Mouse (Mus musculus): ENCODE results near the gene Inpp4a. TPM values are rescaled to one million over a fixed set of nuclear protein-coding genes. Genes with fewer than 3 reads are reported as not detected.

Inpp4a gene
- polyA plus RNA-seq, 1 experiment, result 24.7 TPM

GRCm38 (mm10) chr1:37298904-37299303 lies 761 bp upstream of the Inpp4a start:
- Histone ChIP-seq H3K4me3 (replicated peaks; ENCODE audit: extremely low read depth, low read depth, low read length) (no peak overlapping the region), H3K4me1 (ENCODE audit: control insufficient read depth, insufficient read depth, low read length) (peaks cover 3% of the 10 kb centered on the region; the same call in 1 of the 2 replicates)
- DNase-seq, result no peak
- TF ChIP-seq POLR2A (IDR thresholded peaks at IDR 0.05; ENCODE audit: borderline replicate concordance, extremely low read depth, low read depth, low read length) (no peak), CTCF (IDR thresholded peaks at IDR 0.05; ENCODE audit: insufficient read depth, low read length) (no peak)
- 68% methylated on average over 2 of the region's 2 CpGs for WGBS

GRCm38 (mm10) chr1:37300650-37301049 lies 985 bp downstream of the Inpp4a start:
- peaks cover 3% of the 10 kb centered on the region; the same call in 1 of the 2 replicates for H3K4me1 ChIP-seq (ENCODE audit: control insufficient read depth, insufficient read depth, low read length)
- no peak for TF ChIP-seq POLR2A (IDR thresholded peaks at IDR 0.05; ENCODE audit: borderline replicate concordance, extremely low read depth, low read depth, low read length)
- no peak for TF ChIP-seq CTCF (IDR thresholded peaks at IDR 0.05; ENCODE audit: insufficient read depth, low read length)
- DNase-seq, result peak; percentile 40
- H3K4me3 ChIP-seq (replicated peaks; ENCODE audit: extremely low read depth, low read depth, low read length), result peak overlapping the region; percentile 83
- 25% methylated on average over 5 of the region's 5 CpGs for WGBS

GRCm38 (mm10) chr1:37302801-37303200 lies 3.1 kb downstream of the Inpp4a start:
- H3K4me1 ChIP-seq (ENCODE audit: control insufficient read depth, insufficient read depth, low read length), result peaks cover 6% of the 10 kb centered on the region
- no peak overlapping the region for H3K4me3 ChIP-seq (replicated peaks; ENCODE audit: extremely low read depth, low read depth, low read length)
- DNase-seq, result no peak
- TF ChIP-seq CTCF (IDR thresholded peaks at IDR 0.05; ENCODE audit: insufficient read depth, low read length) (no peak), POLR2A (IDR thresholded peaks at IDR 0.05; ENCODE audit: borderline replicate concordance, extremely low read depth, low read depth, low read length) (no peak)
- 75% methylated on average over 3 of the region's 3 CpGs for WGBS

GRCm38 (mm10) chr1:37305691-37306287 lies 6.1 kb downstream of the Inpp4a start:
- no peak for DNase-seq
- Histone ChIP-seq H3K4me3 (replicated peaks; ENCODE audit: extremely low read depth, low read depth, low read length) (no peak overlapping the region), H3K4me1 (ENCODE audit: control insufficient read depth, insufficient read depth, low read length) (peaks cover 14% of the 10 kb centered on the region)
- 73% methylated on average over 9 of the region's 9 CpGs for WGBS
- TF ChIP-seq POLR2A (IDR thresholded peaks at IDR 0.05; ENCODE audit: borderline replicate concordance, extremely low read depth, low read depth, low read length) (no peak), CTCF (IDR thresholded peaks at IDR 0.05; ENCODE audit: insufficient read depth, low read length) (no peak)

- TF ChIP-seq POLR2A (IDR thresholded peaks at IDR 0.05; ENCODE audit: borderline replicate concordance, extremely low read depth, low read depth, low read length) (no peak), CTCF (IDR thresholded peaks at IDR 0.05; ENCODE audit: insufficient read depth, low read length) (no peak)
- peaks cover 16% of the 10 kb centered on the region for H3K4me1 ChIP-seq (ENCODE audit: control insufficient read depth, insufficient read depth, low read length)
- H3K4me3 ChIP-seq (replicated peaks; ENCODE audit: extremely low read depth, low read depth, low read length), result no peak overlapping the region
- 67% methylated on average over 2 of the region's 2 CpGs for WGBS
- DNase-seq, result no peak
Measured at GRCm38 (mm10) chr1:37307586-37307985, 7.9 kb downstream of the Inpp4a start.

DNA sequence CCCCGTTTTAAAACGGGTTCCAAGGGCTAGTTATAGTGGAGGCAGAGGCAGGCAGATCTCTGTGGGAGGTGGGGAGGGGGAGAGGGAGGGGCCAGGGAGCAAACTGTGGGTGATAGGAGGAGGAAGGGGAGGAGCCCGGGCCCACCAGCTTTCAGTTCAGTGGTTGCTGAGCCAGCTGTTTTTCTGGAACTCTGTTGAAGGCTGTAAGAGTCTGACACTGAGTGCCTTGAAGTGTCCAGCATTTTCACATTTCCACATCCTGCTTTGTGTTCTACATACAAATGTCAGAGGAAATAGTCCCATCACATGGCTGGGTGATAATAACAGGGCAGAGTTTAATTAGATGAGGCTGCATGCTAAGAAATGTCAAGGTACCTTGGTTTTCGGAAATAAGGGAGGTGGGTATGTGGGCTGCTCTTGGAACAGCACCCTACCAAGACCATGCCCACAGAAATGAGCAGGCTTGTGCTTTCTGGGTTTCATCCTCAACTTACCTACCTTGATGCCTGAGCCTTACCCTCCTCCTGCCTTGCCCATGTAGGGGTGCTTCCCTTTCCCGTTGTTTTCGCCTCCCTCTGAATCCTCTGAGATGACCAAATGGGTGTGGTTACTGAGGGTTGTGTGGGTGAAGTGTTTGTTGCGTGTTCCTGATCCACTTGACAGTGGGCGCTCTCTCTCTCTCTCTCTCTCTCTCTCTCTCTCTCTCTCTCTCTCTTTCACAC lies 8.5 kb downstream of the Inpp4a start:
- TF ChIP-seq CTCF (IDR thresholded peaks at IDR 0.05; ENCODE audit: insufficient read depth, low read length) (no peak), POLR2A (IDR thresholded peaks at IDR 0.05; ENCODE audit: borderline replicate concordance, extremely low read depth, low read depth, low read length) (no peak)
- Histone ChIP-seq H3K4me3 (replicated peaks; ENCODE audit: extremely low read depth, low read depth, low read length) (no peak overlapping the region), H3K4me1 (ENCODE audit: control insufficient read depth, insufficient read depth, low read length) (peaks cover 20% of the 10 kb centered on the region)
- 69% methylated on average over 8 of the region's 8 CpGs for WGBS
- DNase-seq, result no peak

- Histone ChIP-seq H3K4me3 (replicated peaks; ENCODE audit: extremely low read depth, low read depth, low read length) (no peak overlapping the region), H3K4me1 (ENCODE audit: control insufficient read depth, insufficient read depth, low read length) (peaks cover 20% of the 10 kb centered on the region)
- TF ChIP-seq POLR2A (IDR thresholded peaks at IDR 0.05; ENCODE audit: borderline replicate concordance, extremely low read depth, low read depth, low read length) (no peak), CTCF (IDR thresholded peaks at IDR 0.05; ENCODE audit: insufficient read depth, low read length) (no peak)
- DNase-seq, result no peak
- 80% methylated on average over 3 of the region's 3 CpGs for WGBS
Measured at GRCm38 (mm10) chr1:37308743-37309100, 9.1 kb downstream of the Inpp4a start.

- TF ChIP-seq CTCF (IDR thresholded peaks at IDR 0.05; ENCODE audit: insufficient read depth, low read length), result no peak
- no peak for TF ChIP-seq POLR2A (IDR thresholded peaks at IDR 0.05; ENCODE audit: borderline replicate concordance, extremely low read depth, low read depth, low read length)
- no peak for DNase-seq
- H3K4me1 ChIP-seq (ENCODE audit: control insufficient read depth, insufficient read depth, low read length), result peaks cover 25% of the 10 kb centered on the region
- no peak overlapping the region for H3K4me3 ChIP-seq (replicated peaks; ENCODE audit: extremely low read depth, low read depth, low read length)
- WGBS, result 88% methylated on average over 4 of the region's 4 CpGs
Measured at GRCm38 (mm10) chr1:37309939-37310515, 10.4 kb downstream of the Inpp4a start.

GRCm38 (mm10) chr1:37314338-37314737 lies 14.7 kb downstream of the Inpp4a start:
- no peak for TF ChIP-seq POLR2A (IDR thresholded peaks at IDR 0.05; ENCODE audit: borderline replicate concordance, extremely low read depth, low read depth, low read length)
- no peak for TF ChIP-seq CTCF (IDR thresholded peaks at IDR 0.05; ENCODE audit: insufficient read depth, low read length)
- Histone ChIP-seq H3K4me3 (replicated peaks; ENCODE audit: extremely low read depth, low read depth, low read length) (no peak overlapping the region), H3K4me1 (ENCODE audit: control insufficient read depth, insufficient read depth, low read length) (peaks cover 23% of the 10 kb centered on the region)
- 66% methylated on average over 7 of the region's 7 CpGs for WGBS
- no peak for DNase-seq

Measured in lung, adult 2 months (tissue).